Mouse (Mus musculus): Measurements from ENCODE around the gene Ppp1cc.

DNA sequence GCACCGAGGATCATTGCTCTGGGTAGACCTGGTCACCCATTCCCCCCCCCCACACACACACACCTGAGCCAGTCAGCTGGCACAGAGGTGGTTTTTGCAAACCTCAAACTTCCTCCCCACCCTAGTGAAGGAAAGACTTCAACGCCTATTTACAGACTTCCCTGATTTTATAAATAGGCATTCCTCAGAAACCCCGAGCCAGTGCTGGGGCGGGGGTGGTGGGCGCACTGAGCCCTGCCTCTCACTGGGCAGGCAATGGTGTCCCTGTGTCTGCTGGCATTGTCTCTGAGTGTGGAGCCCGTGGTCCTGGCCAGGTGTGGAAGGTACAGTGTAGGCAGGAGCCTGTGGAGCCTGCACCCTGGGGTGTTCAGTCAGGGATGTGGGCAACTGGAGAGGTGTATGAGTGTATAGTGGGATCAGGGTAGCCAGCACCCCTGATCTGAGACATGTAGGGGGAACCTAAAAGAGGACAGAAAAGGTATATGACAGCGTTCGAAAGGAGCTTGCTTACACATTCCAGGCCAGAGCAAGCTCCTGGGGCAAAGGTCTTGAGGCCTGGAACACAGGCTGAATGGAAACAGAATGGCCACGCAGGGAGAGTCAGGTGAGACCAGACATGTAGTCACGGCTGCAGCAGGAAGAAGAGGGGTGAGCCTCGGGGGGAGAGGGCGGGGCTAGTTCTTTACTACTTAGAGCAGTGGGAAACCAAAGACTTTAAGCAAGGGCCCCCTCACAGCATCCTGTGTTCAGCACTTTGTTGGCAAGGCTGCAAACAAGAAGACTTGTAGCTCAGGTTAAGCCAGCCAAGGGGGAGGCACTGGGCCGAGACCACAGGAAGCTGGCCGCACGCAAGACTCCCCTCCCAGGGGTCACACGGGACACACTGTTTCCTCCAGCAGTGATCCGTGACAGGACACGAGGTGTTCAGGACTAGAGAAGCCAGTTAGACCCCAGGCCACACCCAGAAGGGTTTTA is 61.9 kb downstream of the Ppp1cc start:
- TF ChIP-seq POLR2A (IDR thresholded peaks at IDR 0.05; ENCODE audit: borderline replicate concordance, insufficient read depth, low read length) (no peak), CTCF (IDR thresholded peaks at IDR 0.05; ENCODE audit: borderline replicate concordance, insufficient read depth, low read depth, low read length) (no peak)

All from cerebellum, adult 2 months (tissue).